Mouse (Mus musculus) hindbrain, embryonic 14.5 days (tissue): ENCODE measurements around the gene Plcg2. TPM values are rescaled to one million over a fixed set of nuclear protein-coding genes. Genes with fewer than 3 reads are reported as not detected.

ENCODE experiments used
- ATAC-seq: fragments of 200-750 bp; cut with Nextera tagmentation; 2 replicates; pipeline ENCODE4 v1.8.0; 2017; ENCODE audit warnings: moderate number of reproducible peaks, mild to moderate bottlenecking, moderate TSS enrichment, moderate library complexity; ENCODE audit not compliant: low FRiP score
- DNase-seq: peaks from one replicate; pipeline ENCODE4 v3.0.0-alpha.2; 2015; ENCODE audit warnings: low spot score
- H3K27ac ChIP-seq: fragments of 300-500 bp; sonication (generic); 2 replicates; pipeline ENCODE4 v1.5.1; 2014; ENCODE audit warnings: mild to moderate bottlenecking, moderate library complexity
- H3K27me3 ChIP-seq: fragments of 300-500 bp; sonication (generic); 2 replicates; pipeline ENCODE4 v1.6.1; 2014; ENCODE audit warnings: mild to moderate bottlenecking, low read length, mixed read lengths; ENCODE audit not compliant: control insufficient read depth, insufficient read depth
- H3K36me3 ChIP-seq: fragments of 300-500 bp; sonication (generic); replicated peaks from 2 replicates; pipeline ENCODE4 v1.6.1; 2014; ENCODE audit not compliant: control insufficient read depth, insufficient read depth
- H3K4me1 ChIP-seq: fragments of 300-500 bp; sonication (generic); replicated peaks from 2 replicates; pipeline ENCODE4 v1.6.1; 2014; ENCODE audit warnings: antibody characterized with exemption, low read length, mixed read lengths; ENCODE audit not compliant: control insufficient read depth, insufficient read depth
- H3K4me2 ChIP-seq: fragments of 300-500 bp; sonication (generic); replicated peaks from 2 replicates; pipeline ENCODE4 v1.6.1; 2014; ENCODE audit warnings: mild to moderate bottlenecking, moderate library complexity
- H3K4me3 ChIP-seq: fragments of 300-500 bp; sonication (generic); replicated peaks from 2 replicates; pipeline ENCODE4 v1.5.1; 2014; ENCODE audit warnings: mild to moderate bottlenecking, low read length
- H3K9ac ChIP-seq: fragments of 300-500 bp; sonication (generic); 2 replicates; pipeline ENCODE4 v1.6.1; 2014
- H3K9me3 ChIP-seq: fragments of 300-500 bp; sonication (generic); 2 replicates; pipeline ENCODE4 v1.6.1; 2016; ENCODE audit warnings: low read length; ENCODE audit not compliant: control insufficient read depth
- WGBS: fragments of 180-500 bp; shearing (Covaris S2); extraction: QIAGEN DNeasy Blood & Tissue Kit; methylation state at CpG from one replicate; pipeline ENCODE4 v1.1.7; 2014; 5-methylcytosine and 5-hydroxymethylcytosine counted together
- polyA plus RNA-seq: library from polyadenylated mRNA; unstranded; fragments of >200 nt; fragmentation: Nextera tagmentation; extraction: Ambion mirVana; gene quantifications from 2 replicates; pipeline ENCODE4 v1.2.1, GENCODE M21; 2014

Gene Plcg2
- polyA plus RNA-seq, 1 experiment from 2014 or later, result 1.2 TPM

GRCm38 (mm10) chr8:117550529-117550928 is 52.4 kb downstream of the Plcg2 start:
- Histone ChIP-seq H3K27ac (no peak overlapping the region), H3K9me3 (no peaks in the 10 kb centered on the region), H3K36me3 (no peaks in the 10 kb centered on the region), H3K4me2 (no peak overlapping the region), H3K9ac (no peak overlapping the region), H3K27me3 (no peaks in the 10 kb centered on the region), H3K4me1 (no peaks in the 10 kb centered on the region), H3K4me3 (no peak overlapping the region)
- ATAC-seq (no peak), DNase-seq (no peak)
- 93% methylated on average over 5 of the region's 5 CpGs for WGBS

GRCm38 (mm10) chr8:117561014-117561413 is 62.9 kb downstream of the Plcg2 start:
- Histone ChIP-seq H3K4me1 (no peaks in the 10 kb centered on the region), H3K27me3 (0 out of 2 replicates have a peak, but pooled peaks cover 2% of the 10 kb centered on the region), H3K4me2 (no peak overlapping the region), H3K36me3 (no peaks in the 10 kb centered on the region), H3K9ac (no peak overlapping the region), H3K4me3 (no peak overlapping the region), H3K9me3 (no peaks in the 10 kb centered on the region), H3K27ac (no peak overlapping the region)
- DNase-seq, result no peak
- WGBS, result 80% methylated on average over 4 of the region's 4 CpGs
- no peak for ATAC-seq

- H3K4me1 ChIP-seq, result no peaks in the 10 kb centered on the region
- DNase-seq (no peak), ATAC-seq (no peak)
- no peak overlapping the region for H3K27ac ChIP-seq
- H3K27me3 ChIP-seq, result 0 out of 2 replicates have a peak, but pooled peaks cover 2% of the 10 kb centered on the region
- H3K36me3 ChIP-seq, result no peaks in the 10 kb centered on the region
- H3K4me3 ChIP-seq, result no peak overlapping the region
- H3K9ac ChIP-seq, result 0 out of 2 replicates have a peak overlapping the region, but pooled peaks have one; percentile 20
- WGBS, result 23% methylated on average over 17 of the region's 17 CpGs
- H3K9me3 ChIP-seq, result no peaks in the 10 kb centered on the region
- peak overlapping the region; percentile 28; the same call in 1 of the 2 replicates for H3K4me2 ChIP-seq
Measured at GRCm38 (mm10) chr8:117561735-117562361, 63.8 kb downstream of the Plcg2 start.

- no peaks in the 10 kb centered on the region for H3K36me3 ChIP-seq
- no peak for ATAC-seq
- WGBS, result 30% methylated on average over 16 of the region's 16 CpGs
- no peak for DNase-seq
- H3K4me3 ChIP-seq, result no peak overlapping the region
- 0 out of 2 replicates have a peak overlapping the region, but pooled peaks have one; percentile 28 for H3K4me2 ChIP-seq
- no peaks in the 10 kb centered on the region for H3K4me1 ChIP-seq
- no peak overlapping the region for H3K9ac ChIP-seq
- H3K27ac ChIP-seq, result no peak overlapping the region
- H3K27me3 ChIP-seq, result 0 out of 2 replicates have a peak, but pooled peaks cover 2% of the 10 kb centered on the region
- no peaks in the 10 kb centered on the region for H3K9me3 ChIP-seq
Measured at GRCm38 (mm10) chr8:117562445-117563014, 64.4 kb downstream of the Plcg2 start.

- ATAC-seq, result no peak
- peak; percentile 75 for DNase-seq
- Histone ChIP-seq H3K27me3 (no peaks in the 10 kb centered on the region), H3K36me3 (no peaks in the 10 kb centered on the region), H3K9me3 (no peaks in the 10 kb centered on the region), H3K4me1 (no peaks in the 10 kb centered on the region), H3K27ac (no peak overlapping the region), H3K4me2 (no peak overlapping the region), H3K4me3 (no peak overlapping the region), H3K9ac (no peak overlapping the region)
- 43% methylated on average over 5 of the region's 5 CpGs for WGBS
Measured at GRCm38 (mm10) chr8:117569409-117569808, 71.3 kb downstream of the Plcg2 start.

GRCm38 (mm10) chr8:117576291-117576785 is 78.2 kb downstream of the Plcg2 start:
- H3K4me2 ChIP-seq, result no peak overlapping the region
- no peak overlapping the region for H3K4me3 ChIP-seq
- no peak overlapping the region for H3K9ac ChIP-seq
- WGBS, result 44% methylated on average over 9 of the region's 9 CpGs
- ATAC-seq (no peak), DNase-seq (no peak)
- no peaks in the 10 kb centered on the region for H3K27me3 ChIP-seq
- H3K4me1 ChIP-seq, result no peaks in the 10 kb centered on the region
- no peaks in the 10 kb centered on the region for H3K36me3 ChIP-seq
- no peak overlapping the region for H3K27ac ChIP-seq
- H3K9me3 ChIP-seq, result no peaks in the 10 kb centered on the region

GRCm38 (mm10) chr8:117577059-117577458 is 79.0 kb downstream of the Plcg2 start:
- 90% methylated on average over 6 of the region's 6 CpGs for WGBS
- no peak for DNase-seq

GRCm38 (mm10) chr8:117577883-117578282 is 79.8 kb downstream of the Plcg2 start:
- no peak for ATAC-seq
- Histone ChIP-seq H3K4me3 (no peak overlapping the region), H3K27ac (no peak overlapping the region), H3K4me2 (no peak overlapping the region), H3K27me3 (no peaks in the 10 kb centered on the region), H3K9ac (no peak overlapping the region), H3K9me3 (peaks cover 6% of the 10 kb centered on the region), H3K4me1 (no peaks in the 10 kb centered on the region), H3K36me3 (no peaks in the 10 kb centered on the region)
- WGBS, result 64% methylated on average over 10 of the region's 10 CpGs
- DNase-seq, result no peak

More at GRCm38 (mm10) chr8:117577059-117577458, 79.0 kb downstream of the Plcg2 start:
- no peaks in the 10 kb centered on the region for H3K27me3 ChIP-seq
- H3K36me3 ChIP-seq, result no peaks in the 10 kb centered on the region
- no peak for ATAC-seq
- H3K9ac ChIP-seq, result no peak overlapping the region
- H3K9me3 ChIP-seq, result no peaks in the 10 kb centered on the region
- H3K27ac ChIP-seq, result no peak overlapping the region
- H3K4me3 ChIP-seq, result no peak overlapping the region
- no peaks in the 10 kb centered on the region for H3K4me1 ChIP-seq
- H3K4me2 ChIP-seq, result no peak overlapping the region

GRCm38 (mm10) chr8:117578856-117579255 is 80.8 kb downstream of the Plcg2 start:
- Histone ChIP-seq H3K27me3 (no peaks in the 10 kb centered on the region), H3K9ac (no peak overlapping the region), H3K36me3 (no peaks in the 10 kb centered on the region), H3K9me3 (peaks cover 7% of the 10 kb centered on the region), H3K4me1 (no peaks in the 10 kb centered on the region), H3K27ac (no peak overlapping the region), H3K4me2 (no peak overlapping the region), H3K4me3 (no peak overlapping the region)
- DNase-seq (no peak), ATAC-seq (no peak)
- WGBS, result 91% methylated on average over 6 of the region's 6 CpGs
